Comparison of ENCODE assay signal across 8 mouse cellular contexts in genomic region chr8:120489771-120490281, GRCm38 (mm10).
DNase-seq lines count a peak whose midpoint lies in the region; ATAC-seq and TF ChIP-seq lines count a peak whose summit lies in the region.

No protein-coding gene starts in this region.

- no peak for TF ChIP-seq POLR2A in heart, adult 2 months (IDR thresholded peaks at IDR 0.05; ENCODE audit: insufficient read depth, low read depth, low read length)
- no peak for TF ChIP-seq POLR2A in bone marrow, adult 2 months (IDR thresholded peaks at IDR 0.05; ENCODE audit: borderline replicate concordance, control insufficient read depth, low read depth, low read length)

- no peak for TF ChIP-seq CTCF in heart, adult 2 months (IDR thresholded peaks at IDR 0.05)
- no peak; the same call in 1 of the 2 replicates for TF ChIP-seq CTCF in bone marrow, adult 2 months (IDR thresholded peaks at IDR 0.05; ENCODE audit: control insufficient read depth, insufficient read depth, low read length)

- no peaks in the 10 kb centered on the region for H3K27me3 ChIP-seq in heart, adult 2 months (ENCODE audit: control insufficient read depth, insufficient read depth, low read length)
- H3K27me3 ChIP-seq in limb, embryonic 11.5 days (ENCODE audit: control insufficient read depth, insufficient read depth, low read length), result no peaks in the 10 kb centered on the region; the same call in 1 of the 2 replicates
- H3K27me3 ChIP-seq in neural tube, embryonic 15.5 days (replicated peaks), result no peaks in the 10 kb centered on the region

- TF ChIP-seq EP300 in heart, adult 2 months (IDR thresholded peaks at IDR 0.05; ENCODE audit: insufficient read depth, low read depth, low read length), result no peak

- H3K9me3 ChIP-seq in limb, embryonic 11.5 days (ENCODE audit: control insufficient read depth, low read length), result no peaks in the 10 kb centered on the region
- H3K9me3 ChIP-seq in neural tube, embryonic 15.5 days (replicated peaks), result no peaks in the 10 kb centered on the region

- H3K4me3 ChIP-seq in heart, adult 2 months, result peak overlapping the region; percentile 70
- H3K4me3 ChIP-seq in bone marrow, adult 2 months (replicated peaks; ENCODE audit: control insufficient read depth, low read depth, low read length), result peak overlapping the region; percentile 70
- peak overlapping the region; percentile 71 for H3K4me3 ChIP-seq in limb, embryonic 11.5 days (ENCODE audit: low read depth, low read length)
- peak overlapping the region; percentile 73 for H3K4me3 ChIP-seq in neural tube, embryonic 15.5 days (replicated peaks)

- H3K4me1 ChIP-seq in heart, adult 2 months (ENCODE audit: control insufficient read depth, insufficient read depth, low read length), result peaks cover 25% of the 10 kb centered on the region
- peaks cover 7% of the 10 kb centered on the region for H3K4me1 ChIP-seq in bone marrow, adult 2 months (ENCODE audit: control insufficient read depth, insufficient read depth, low read length)
- H3K4me1 ChIP-seq in limb, embryonic 11.5 days (ENCODE audit: control insufficient read depth, insufficient read depth, low read length), result peaks cover 81% of the 10 kb centered on the region
- H3K4me1 ChIP-seq in neural tube, embryonic 15.5 days, result peaks cover 84% of the 10 kb centered on the region

- H3K79me2 ChIP-seq in heart, adult 2 months (replicated peaks; ENCODE audit: control insufficient read depth, insufficient read depth, low read length), result 0 out of 2 replicates have a peak, but pooled peaks cover 1% of the 10 kb centered on the region

- intact Hi-C loops in heart, adult 2 months (cut with DNase I), result loop anchor here (2.0 to 5.0 kb wide), 4 partner anchors 15 to 303 kb away; no protein-coding TSS in a partner anchor
- intact Hi-C loops in left cerebral cortex, postnatal 14 days (cut with DNase I), result loop anchor here (2.0 to 5.0 kb wide), 4 partner anchors 45 to 198 kb away; no protein-coding TSS in a partner anchor

- no peak for DNase-seq in heart, adult 2 months
- DNase-seq in heart, adult 9 months (ENCODE audit: low spot score in 2 of 2), result no peak
- peak; percentile 81 for DNase-seq in gonadal fat pad, adult 2 months (ENCODE audit: low read depth)
- no peak for DNase-seq in limb, embryonic 11.5 days (ENCODE audit: low spot score)
- no peak for DNase-seq in left cerebral cortex, postnatal 14 days (ENCODE audit: low spot score in 2 of 2)
- DNase-seq in layer of hippocampus, adult 9-11 months, result no peak

- H3K36me3 ChIP-seq in heart, adult 2 months (ENCODE audit: control insufficient read depth, insufficient read depth, low read length), result no peaks in the 10 kb centered on the region
- H3K36me3 ChIP-seq in limb, embryonic 11.5 days (ENCODE audit: control insufficient read depth, insufficient read depth, low read length), result no peaks in the 10 kb centered on the region
- H3K36me3 ChIP-seq in neural tube, embryonic 15.5 days, result no peaks in the 10 kb centered on the region

- ATAC-seq in limb, embryonic 11.5 days (ENCODE audit: insufficient number of reproducible peaks, low FRiP score, low TSS enrichment, low read depth), result no peak
- no peak for ATAC-seq in neural tube, embryonic 15.5 days (ENCODE audit: low FRiP score)

- H3K4me2 ChIP-seq in limb, embryonic 11.5 days (ENCODE audit: low read depth, severe bottlenecking), result peak overlapping the region; percentile 100
- peak overlapping the region; percentile 93 for H3K4me2 ChIP-seq in neural tube, embryonic 15.5 days

- peak overlapping the region; percentile 86 for H3K27ac ChIP-seq in heart, adult 2 months
- H3K27ac ChIP-seq in bone marrow, adult 2 months (ENCODE audit: control insufficient read depth, insufficient read depth, low read depth, low read length, poor library complexity), result peak overlapping the region; percentile 98
- no peak overlapping the region for H3K27ac ChIP-seq in limb, embryonic 11.5 days (replicated peaks; ENCODE audit: low read depth, low read length)
- peak overlapping the region; percentile 99 for H3K27ac ChIP-seq in neural tube, embryonic 15.5 days (replicated peaks)

- 14% methylated on average over 15 of the region's 15 CpGs for WGBS in heart, adult 2 months
- WGBS in bone marrow, adult 2 months, result 1% methylated on average over 15 of the region's 15 CpGs
- WGBS in limb, embryonic 11.5 days, result 3% methylated on average over 15 of the region's 15 CpGs
- WGBS in neural tube, embryonic 15.5 days, result 5% methylated on average over 15 of the region's 15 CpGs

- H3K9ac ChIP-seq in heart, adult 2 months (ENCODE audit: low read depth, low read length), result peak overlapping the region; percentile 88
- peak overlapping the region; percentile 75 for H3K9ac ChIP-seq in limb, embryonic 11.5 days (ENCODE audit: low read length)
- peak overlapping the region; percentile 91 for H3K9ac ChIP-seq in neural tube, embryonic 15.5 days (replicated peaks)
